Mouse (Mus musculus): Measurements from ENCODE around the gene Gm8279.
"Not testable (repeated sequence)": the region's sequence is repeated elsewhere in the genome, so short reads cannot be mapped to it uniquely, and the experiment has no call there.

The Gm8279 gene

GRCm38 (mm10) chr14:5131219-5131618, at the start of gene Gm8279:
Gm8279 (plus strand) TSS chr14:5131519.
- DNase-seq = not testable (repeated sequence)

DNA sequence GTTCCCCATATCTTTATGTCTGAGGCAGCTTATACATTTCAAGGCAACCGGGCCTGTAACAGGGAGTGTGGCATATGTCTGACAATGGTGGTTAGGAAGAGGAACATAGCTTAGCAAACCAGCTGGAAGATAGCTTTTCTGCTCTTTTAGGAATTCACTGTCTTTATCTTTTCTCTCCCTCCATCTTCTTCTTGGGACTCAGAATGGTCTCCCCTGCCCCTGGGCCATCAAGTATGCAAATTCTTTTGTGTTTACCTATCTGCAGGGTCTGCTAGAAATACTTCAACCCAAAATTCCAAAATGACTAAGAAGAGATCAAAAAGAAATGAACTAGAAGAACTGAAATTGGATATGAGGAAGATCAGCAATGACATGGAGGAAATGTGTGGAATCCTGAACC, 32.9 kb downstream of the Gm8279 start, which contains the start of gene Gm3317:
Gene Gm3317, plus strand, starts transcription at position 301 of the 400 bp plus-strand sequence.
- DNase-seq = not testable (repeated sequence)

GRCm38 (mm10) chr14:5185493-5185892, 54.2 kb downstream of the Gm8279 start, which contains the start of gene Gm8271:
Gm8271 (plus strand) TSS chr14:5185793.
- not testable (repeated sequence) for DNase-seq
